Mouse (Mus musculus): ENCODE data around the gene Cdt1. TPM values are rescaled to one million over a fixed set of nuclear protein-coding genes. Genes with fewer than 3 reads are reported as not detected.

The Cdt1 gene
- total and polyA plus RNA-seq, 3 experiments = 2.0 to 3.5 (median 2.7) TPM

GRCm38 (mm10) chr8:122550995-122551264 is 16.9 kb upstream of the Cdt1 start:
- under 1% methylated on average over 43 of the region's 43 CpGs for WGBS
- Histone ChIP-seq H3K27ac (peak overlapping the region; percentile 92), H3K4me1 (ENCODE audit: control insufficient read depth, insufficient read depth, low read length) (peaks cover 11% of the 10 kb centered on the region), H3K36me3 (ENCODE audit: control insufficient read depth, insufficient read depth, low read length) (no peaks in the 10 kb centered on the region), H3K79me2 (replicated peaks; ENCODE audit: control insufficient read depth, insufficient read depth, low read length) (no peaks in the 10 kb centered on the region), H3K4me3 (peak overlapping the region; percentile 92), H3K9ac (ENCODE audit: low read depth, low read length) (peak overlapping the region; percentile 97), H3K27me3 (ENCODE audit: control insufficient read depth, insufficient read depth, low read length) (no peaks in the 10 kb centered on the region)
- no peak for TF ChIP-seq EP300 (IDR thresholded peaks at IDR 0.05; ENCODE audit: insufficient read depth, low read depth, low read length)
- no peak for TF ChIP-seq POLR2A (IDR thresholded peaks at IDR 0.05; ENCODE audit: insufficient read depth, low read depth, low read length)
- TF ChIP-seq CTCF (IDR thresholded peaks at IDR 0.05) = no peak
- DNase-seq = no peak
- intact Hi-C loops (cut with DNase I) = loop anchor here (1.0 kb wide), 1 partner anchor 50 kb away; no protein-coding TSS in a partner anchor

- Histone ChIP-seq H3K27ac (peak within 1 kb of the TSS; percentile 92), H3K4me3 (peak within 1 kb of the TSS; percentile 92), H3K27me3 (ENCODE audit: control insufficient read depth, insufficient read depth, low read length) (no peaks in the 10 kb centered on the region), H3K36me3 (ENCODE audit: control insufficient read depth, insufficient read depth, low read length) (no peaks in the 10 kb centered on the region), H3K4me1 (ENCODE audit: control insufficient read depth, insufficient read depth, low read length) (peaks cover 14% of the 10 kb centered on the region), H3K79me2 (replicated peaks; ENCODE audit: control insufficient read depth, insufficient read depth, low read length) (no peaks in the 10 kb centered on the region), H3K9ac (ENCODE audit: low read depth, low read length) (peak within 1 kb of the TSS; percentile 97)
- WGBS = 10% methylated on average over 56 of the region's 56 CpGs
- peak; percentile 98 for TF ChIP-seq CTCF (IDR thresholded peaks at IDR 0.05)
- peak; percentile 82 for TF ChIP-seq POLR2A (IDR thresholded peaks at IDR 0.05; ENCODE audit: insufficient read depth, low read depth, low read length)
- peak; percentile 96 for TF ChIP-seq EP300 (IDR thresholded peaks at IDR 0.05; ENCODE audit: insufficient read depth, low read depth, low read length)
- intact Hi-C loops (cut with DNase I) = loop anchor here (1.0 kb wide), 1 partner anchor 50 kb away; no protein-coding TSS in a partner anchor
- DNase-seq = peak; percentile 93 to 97
These were observed 16.4 kb upstream of the Cdt1 start, which contains the start of gene Piezo1 for GRCm38 (mm10) chr8:122551265-122552051. Gene Piezo1, minus strand, starts transcription at chr8:122551329.

GRCm38 (mm10) chr8:122554786-122555185 is 13.0 kb upstream of the Cdt1 start:
- no peak overlapping the region for H3K9ac ChIP-seq (ENCODE audit: low read depth, low read length)
- H3K4me3 ChIP-seq = no peak overlapping the region
- TF ChIP-seq POLR2A (IDR thresholded peaks at IDR 0.05; ENCODE audit: insufficient read depth, low read depth, low read length) (no peak), EP300 (IDR thresholded peaks at IDR 0.05; ENCODE audit: insufficient read depth, low read depth, low read length) (no peak), CTCF (IDR thresholded peaks at IDR 0.05) (no peak)
- intact Hi-C loops (cut with DNase I) = no loop called here
- WGBS = 59% methylated on average over 6 of the region's 6 CpGs
- H3K4me1 ChIP-seq (ENCODE audit: control insufficient read depth, insufficient read depth, low read length) = peaks cover 7% of the 10 kb centered on the region
- no peak overlapping the region for H3K27ac ChIP-seq
- H3K27me3 ChIP-seq (ENCODE audit: control insufficient read depth, insufficient read depth, low read length) = no peaks in the 10 kb centered on the region
- no peaks in the 10 kb centered on the region for H3K79me2 ChIP-seq (replicated peaks; ENCODE audit: control insufficient read depth, insufficient read depth, low read length)
- no peak for DNase-seq
- no peaks in the 10 kb centered on the region for H3K36me3 ChIP-seq (ENCODE audit: control insufficient read depth, insufficient read depth, low read length)

GRCm38 (mm10) chr8:122556030-122557009 is 11.5 kb upstream of the Cdt1 start:
- Histone ChIP-seq H3K9ac (ENCODE audit: low read depth, low read length) (peak overlapping the region; percentile 61), H3K27me3 (ENCODE audit: control insufficient read depth, insufficient read depth, low read length) (no peaks in the 10 kb centered on the region), H3K27ac (peak overlapping the region; percentile 80), H3K36me3 (ENCODE audit: control insufficient read depth, insufficient read depth, low read length) (no peaks in the 10 kb centered on the region), H3K79me2 (replicated peaks; ENCODE audit: control insufficient read depth, insufficient read depth, low read length) (no peaks in the 10 kb centered on the region), H3K4me1 (ENCODE audit: control insufficient read depth, insufficient read depth, low read length) (peaks cover 9% of the 10 kb centered on the region), H3K4me3 (no peak overlapping the region; the same call in 1 of the 2 replicates)
- WGBS = 50% methylated on average over 12 of the region's 12 CpGs
- intact Hi-C loops (cut with DNase I) = no loop called here
- TF ChIP-seq CTCF (IDR thresholded peaks at IDR 0.05) (peak; percentile 39), EP300 (IDR thresholded peaks at IDR 0.05; ENCODE audit: insufficient read depth, low read depth, low read length) (no peak), POLR2A (IDR thresholded peaks at IDR 0.05; ENCODE audit: insufficient read depth, low read depth, low read length) (peak; percentile 72)
- DNase-seq = peak; percentile 72 to 83

GRCm38 (mm10) chr8:122557248-122558038 is 10.4 kb upstream of the Cdt1 start:
- intact Hi-C loops (cut with DNase I) = no loop called here
- no peak overlapping the region for H3K9ac ChIP-seq (ENCODE audit: low read depth, low read length)

More at GRCm38 (mm10) chr8:122557248-122558038, 10.4 kb upstream of the Cdt1 start:
- no peaks in the 10 kb centered on the region for H3K79me2 ChIP-seq (replicated peaks; ENCODE audit: control insufficient read depth, insufficient read depth, low read length)
- H3K27me3 ChIP-seq (ENCODE audit: control insufficient read depth, insufficient read depth, low read length) = no peaks in the 10 kb centered on the region
- no peaks in the 10 kb centered on the region for H3K36me3 ChIP-seq (ENCODE audit: control insufficient read depth, insufficient read depth, low read length)
- peak overlapping the region; percentile 80 for H3K27ac ChIP-seq
- H3K4me1 ChIP-seq (ENCODE audit: control insufficient read depth, insufficient read depth, low read length) = peaks cover 10% of the 10 kb centered on the region
- H3K4me3 ChIP-seq = no peak overlapping the region
- no peak for TF ChIP-seq EP300 (IDR thresholded peaks at IDR 0.05; ENCODE audit: insufficient read depth, low read depth, low read length)
- no peak for TF ChIP-seq POLR2A (IDR thresholded peaks at IDR 0.05; ENCODE audit: insufficient read depth, low read depth, low read length)
- TF ChIP-seq CTCF (IDR thresholded peaks at IDR 0.05) = no peak
- DNase-seq = no peak
- 50% methylated on average over 10 of the region's 10 CpGs for WGBS
